Mouse (Mus musculus) spleen, postnatal 14 days (tissue): ENCODE measurements around the gene Ugcg.
"Not testable (repeated sequence)": the region's sequence is repeated elsewhere in the genome, so short reads cannot be mapped to it uniquely, and the experiment has no call there.

ENCODE experiments used
- DNase-seq, 2 experiments: peaks; one replicate each; pipeline ENCODE4 v3.0.0; 2021 to 2022; ENCODE audit warnings: low spot score in 2 of 2

Gene Ugcg

GRCm38 (mm10) chr4:59258771-59259170 lies 69.7 kb downstream of the Ugcg start:
- no peak for DNase-seq

GRCm38 (mm10) chr4:59259806-59260205 lies 70.7 kb downstream of the Ugcg start:
- DNase-seq: no peak

GRCm38 (mm10) chr4:59260871-59261515 lies 71.9 kb downstream of the Ugcg start:
- DNase-seq: no peak

- not testable (repeated sequence) for DNase-seq
Measured at GRCm38 (mm10) chr4:59261582-59261981, 72.5 kb downstream of the Ugcg start.

- no peak for DNase-seq
Measured at GRCm38 (mm10) chr4:59262156-59262555, 73.1 kb downstream of the Ugcg start.

- DNase-seq: no peak
Measured at GRCm38 (mm10) chr4:59263418-59263817, 74.4 kb downstream of the Ugcg start.

- DNase-seq: no peak
Measured at GRCm38 (mm10) chr4:59264611-59265095, 75.6 kb downstream of the Ugcg start.

- no peak for DNase-seq
Measured at GRCm38 (mm10) chr4:59265182-59265581, 76.1 kb downstream of the Ugcg start.

- DNase-seq: no peak
Measured at GRCm38 (mm10) chr4:59265631-59266030, 76.6 kb downstream of the Ugcg start.
